Mouse (Mus musculus): ENCODE results near the gene Epn2.
A peak's percentile ranks its signal among the peaks of the same experiment; 100 is the strongest.

Gene Epn2

DNA sequence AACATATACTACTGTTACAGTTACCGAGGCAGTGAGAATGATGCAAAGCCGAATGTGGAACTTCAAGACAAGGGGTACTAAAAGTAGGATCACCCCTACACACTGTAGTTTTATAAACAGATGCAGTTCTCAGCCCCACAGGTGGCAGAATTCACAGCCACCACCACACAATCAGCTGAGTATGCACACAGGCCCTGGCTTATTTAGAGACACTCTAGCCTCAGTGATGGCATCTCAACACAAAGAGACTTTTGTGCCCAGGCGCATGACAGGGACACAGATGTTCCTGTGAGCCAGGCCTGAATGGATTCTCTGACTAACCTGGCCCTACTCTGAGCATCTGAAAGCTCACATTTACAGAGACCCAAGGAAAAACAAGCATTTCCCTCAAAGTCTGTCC is 42.1 kb downstream of the Epn2 start:
- no peak for DNase-seq (ENCODE audit: low read depth)

DNA sequence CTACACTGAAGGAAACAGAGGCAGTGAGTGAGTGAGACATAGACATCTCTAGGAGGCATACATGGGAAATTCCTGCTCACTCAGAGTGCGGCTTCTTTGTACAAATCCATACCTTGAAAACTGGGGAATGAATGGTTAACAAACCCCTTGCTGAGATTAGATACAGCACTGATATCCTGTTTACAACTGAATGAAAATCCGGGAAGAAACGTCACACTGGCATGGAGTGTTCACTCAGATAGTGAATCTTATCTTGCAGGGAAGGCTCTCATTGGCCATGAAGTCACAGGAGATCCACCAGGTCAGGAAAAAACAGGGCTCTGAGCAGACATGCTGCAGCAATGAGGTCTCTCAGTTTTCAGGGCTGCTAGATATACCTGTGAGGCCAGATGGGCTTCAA is 42.5 kb downstream of the Epn2 start:
- no peak for DNase-seq (ENCODE audit: low read depth)

DNA sequence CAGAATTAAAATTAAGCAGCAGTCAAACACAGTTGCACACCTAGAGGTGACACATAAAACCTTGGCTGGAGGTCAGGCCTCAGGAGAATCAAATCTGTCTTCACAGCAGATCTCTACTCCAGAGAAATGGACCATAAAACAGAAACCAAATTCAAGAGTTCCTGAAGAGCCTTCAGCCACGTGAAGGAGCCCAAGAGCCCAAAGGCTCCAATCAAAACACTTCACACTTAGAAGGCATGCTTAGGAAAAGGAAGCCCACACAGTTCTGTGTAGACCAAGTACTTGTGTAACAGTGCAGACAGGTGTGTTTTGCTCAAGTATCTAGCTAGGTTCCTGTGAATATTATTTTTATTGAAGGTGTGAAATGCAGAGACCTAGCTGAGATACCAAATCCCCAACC is 44.0 kb downstream of the Epn2 start:
- DNase-seq (ENCODE audit: low read depth): no peak

DNA sequence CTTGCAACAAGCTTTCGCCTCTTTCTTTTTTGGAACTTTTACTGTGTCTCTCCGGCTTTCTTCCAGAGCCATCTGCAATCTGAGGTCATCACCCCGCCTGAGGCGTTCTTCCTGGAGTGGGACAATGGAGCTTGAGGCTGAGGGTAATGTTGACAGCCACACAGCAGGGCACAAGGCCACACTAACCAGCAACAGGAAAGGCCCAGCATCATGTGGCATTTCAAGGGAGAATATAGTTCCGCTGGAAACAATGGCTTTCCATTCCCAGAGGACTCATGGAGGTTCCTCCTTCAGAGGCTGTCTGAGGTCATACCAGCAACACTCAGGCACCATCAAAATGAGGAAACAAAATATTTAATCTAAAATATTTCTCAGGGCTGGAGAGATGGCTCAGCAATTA is 45.9 kb downstream of the Epn2 start:
- DNase-seq (ENCODE audit: low read depth): no peak

DNA sequence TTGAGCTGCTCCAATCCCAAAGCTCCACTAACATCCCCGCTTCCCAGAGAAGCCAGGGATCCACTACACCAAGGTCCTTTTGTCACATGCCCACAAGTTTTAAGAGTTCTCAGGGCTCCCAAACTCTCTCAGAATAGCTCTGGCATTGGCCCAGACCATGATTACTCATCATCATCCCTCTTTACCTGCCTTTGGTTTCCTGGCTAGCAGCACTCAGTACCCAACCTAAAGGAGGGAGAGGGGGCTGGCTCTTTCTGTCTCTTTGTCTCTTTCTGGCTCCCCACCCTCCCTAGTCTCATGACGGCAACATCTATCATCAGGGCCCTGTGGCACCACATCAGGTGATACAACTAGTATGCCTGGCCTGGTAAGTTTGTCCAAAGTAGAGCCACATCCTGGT is 46.7 kb downstream of the Epn2 start:
- no peak for DNase-seq (ENCODE audit: low read depth)

DNA sequence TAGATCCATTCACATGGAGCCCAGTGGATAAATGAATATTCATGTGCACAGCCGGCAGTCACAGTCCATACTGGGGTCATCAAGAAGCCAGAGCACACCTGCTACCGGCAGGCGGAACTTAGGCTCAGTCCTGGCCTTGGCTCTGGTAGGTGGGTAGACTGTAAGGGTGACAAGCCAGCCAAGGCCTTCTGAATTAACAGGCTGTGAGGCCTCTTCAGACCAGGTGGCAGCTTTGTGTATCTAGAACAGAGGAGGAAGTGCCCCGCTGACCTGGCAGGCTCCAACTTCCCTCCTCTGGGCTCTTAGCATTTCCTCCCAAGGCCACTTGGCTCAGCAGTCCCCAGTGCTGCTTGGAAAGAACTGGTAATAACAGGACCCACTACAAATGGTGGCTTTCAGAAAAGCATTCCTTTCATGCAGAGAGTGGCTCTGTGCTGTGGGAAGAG is 50.2 kb downstream of the Epn2 start:
- DNase-seq (ENCODE audit: low read depth): peak; percentile 19

DNA sequence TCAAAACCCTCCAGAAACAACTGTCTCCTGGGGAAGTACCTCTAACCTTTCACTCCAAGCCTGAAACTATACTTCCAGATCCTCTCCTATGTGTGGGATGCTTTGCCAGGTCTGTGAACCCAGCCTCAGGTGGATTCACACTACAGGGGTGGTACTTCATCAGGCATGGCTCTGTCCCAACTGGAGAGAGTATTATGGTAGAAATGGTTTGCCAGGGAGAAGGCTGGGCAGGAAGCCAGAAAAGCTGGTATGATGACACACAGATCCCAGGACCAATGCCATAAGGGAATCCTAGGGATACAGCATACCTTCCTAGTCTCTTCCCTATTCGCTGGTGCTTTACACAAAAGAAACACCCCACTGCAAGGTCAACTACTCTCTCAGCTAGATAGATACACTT is 52.6 kb downstream of the Epn2 start:
- no peak for DNase-seq (ENCODE audit: low read depth)

DNA sequence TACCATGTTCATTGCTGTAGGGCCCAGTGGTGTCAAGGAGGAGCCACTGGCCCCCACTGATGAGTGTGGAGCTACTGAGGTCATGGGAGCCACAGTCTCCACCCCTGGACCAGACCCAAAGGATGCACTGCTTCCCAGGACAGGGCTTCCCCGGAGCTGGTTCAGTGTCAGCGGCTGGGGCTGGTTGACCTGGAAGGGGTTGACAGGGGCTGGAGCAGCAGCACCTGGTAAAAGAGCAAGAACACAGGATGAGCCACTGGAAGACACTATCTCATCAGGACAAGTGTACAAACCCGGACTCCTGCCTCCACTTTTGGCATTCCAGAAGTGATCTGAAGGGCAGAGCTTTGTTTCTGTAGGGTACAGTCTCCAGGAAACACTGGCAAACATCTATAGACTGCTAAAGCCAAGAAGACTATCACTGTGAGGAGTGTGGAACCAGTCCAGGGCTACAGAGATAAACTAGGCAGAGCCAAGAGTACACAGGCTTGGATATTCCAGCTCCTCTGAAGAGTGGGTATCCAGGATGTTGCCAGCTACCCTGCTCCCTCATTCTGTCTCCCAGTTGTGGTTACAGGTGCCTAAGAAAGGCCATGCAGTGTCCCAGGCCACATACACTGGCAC is 59.9 kb downstream of the Epn2 start:
- DNase-seq (ENCODE audit: low read depth): no peak

DNA sequence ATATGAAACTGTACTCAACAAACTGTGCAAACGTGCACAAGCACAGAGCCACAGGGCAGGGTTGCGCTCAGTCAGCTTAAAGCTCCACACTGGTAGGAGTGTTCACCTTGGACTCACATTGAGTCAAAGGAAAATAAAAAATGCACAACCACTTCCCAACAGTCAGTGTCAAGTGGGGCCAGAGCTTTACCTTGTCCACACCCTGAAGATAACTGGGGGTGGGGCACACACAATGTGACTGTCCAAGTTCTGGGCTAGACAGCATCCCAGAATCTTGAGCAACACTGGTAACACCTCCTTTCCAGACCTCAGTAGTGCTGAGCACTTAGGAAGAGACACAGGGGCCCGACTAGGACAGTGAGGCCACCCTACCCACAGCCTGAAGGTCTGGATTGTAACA is 60.6 kb downstream of the Epn2 start:
- no peak for DNase-seq (ENCODE audit: low read depth)

DNA sequence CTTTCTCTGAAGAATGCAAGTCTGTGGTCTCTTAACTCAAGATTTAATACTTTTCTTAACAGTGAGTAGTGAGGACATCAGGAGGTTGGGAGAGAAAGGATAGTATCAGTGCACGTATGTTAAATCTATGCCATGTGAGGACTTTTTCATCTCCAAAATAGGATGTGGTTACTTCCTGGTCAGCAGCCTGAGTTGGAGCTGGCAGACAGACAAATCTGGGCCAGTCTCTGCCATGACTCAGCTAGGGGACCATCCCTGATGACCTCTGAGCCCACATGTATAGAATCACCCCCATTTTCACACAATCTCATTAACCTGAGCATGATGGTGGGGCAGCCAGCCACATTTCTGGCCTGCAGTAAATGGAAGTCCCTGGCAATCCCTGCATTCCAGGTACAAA is 61.5 kb downstream of the Epn2 start:
- DNase-seq (ENCODE audit: low read depth): peak; percentile 34

DNA sequence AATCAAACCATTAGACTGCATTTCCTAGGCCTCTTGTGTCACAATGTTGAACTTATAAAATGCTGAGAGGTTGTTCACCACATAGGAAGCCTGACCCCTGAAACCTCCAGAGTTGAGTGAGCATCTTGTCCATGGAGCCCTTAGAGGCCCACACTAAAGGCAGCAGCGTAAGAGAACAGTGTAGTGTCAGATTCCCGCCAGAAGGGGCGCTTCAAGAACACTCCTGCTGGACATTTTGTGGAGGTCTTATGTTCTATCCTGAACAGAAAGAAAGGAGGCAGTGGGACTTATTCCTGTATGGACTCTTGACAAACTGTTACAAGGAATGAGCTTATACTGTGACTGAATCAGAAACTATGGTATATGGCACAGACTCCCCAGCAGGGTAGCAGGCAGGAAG is 64.5 kb downstream of the Epn2 start:
- peak; percentile 7 for DNase-seq (ENCODE audit: low read depth)

DNA sequence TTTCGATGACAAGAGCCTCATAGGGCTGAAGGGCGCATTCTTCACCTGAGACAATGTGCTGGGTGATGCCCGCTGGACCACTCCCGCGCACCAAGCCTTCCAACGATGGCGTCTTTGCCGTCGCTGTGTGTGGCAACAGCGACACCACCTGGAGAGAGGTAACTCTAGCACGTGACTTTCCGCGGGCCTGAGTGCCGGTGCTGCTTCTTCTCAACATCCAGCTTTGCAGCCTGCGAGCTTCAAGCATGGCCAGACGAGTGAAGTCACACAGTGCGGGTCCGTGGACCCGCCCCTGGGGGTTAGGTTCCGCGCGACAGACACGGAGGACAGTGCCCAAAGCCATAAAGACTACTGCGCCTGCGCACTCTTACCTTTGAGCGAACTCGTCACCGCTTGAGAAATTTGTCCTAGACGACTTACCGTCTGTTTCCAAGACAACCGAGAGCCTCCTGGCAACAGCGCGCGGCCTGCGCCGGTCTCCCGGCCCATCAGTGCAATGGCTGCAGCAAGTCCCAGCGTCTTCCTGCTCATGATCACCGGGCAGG is 74.7 kb downstream of the Epn2 start, which contains the start of gene B9d1:
B9d1 (plus strand) TSS at position 432 of the 545 bp plus-strand sequence.
- no peak for DNase-seq (ENCODE audit: low read depth)

DNA sequence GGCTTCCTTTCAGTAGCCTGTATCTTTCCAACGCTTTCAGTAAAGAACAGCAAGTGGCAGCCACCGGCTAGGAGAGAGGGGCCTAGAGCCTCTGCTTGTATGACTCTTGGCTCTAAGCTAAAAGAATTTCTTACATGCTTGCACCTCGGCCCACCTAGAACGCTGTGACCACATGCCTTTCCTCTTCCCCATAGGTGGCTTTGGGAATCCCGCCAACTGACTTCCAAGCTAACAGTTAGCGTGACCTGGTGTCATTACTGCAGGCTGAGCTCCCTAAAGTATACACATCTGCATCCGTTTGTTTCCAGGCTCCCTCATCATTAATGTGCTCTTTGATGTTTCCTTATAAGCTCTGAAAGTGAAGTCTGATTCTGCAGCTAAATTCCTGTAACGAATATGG is 75.6 kb downstream of the Epn2 start:
- DNase-seq (ENCODE audit: low read depth): no peak

DNA sequence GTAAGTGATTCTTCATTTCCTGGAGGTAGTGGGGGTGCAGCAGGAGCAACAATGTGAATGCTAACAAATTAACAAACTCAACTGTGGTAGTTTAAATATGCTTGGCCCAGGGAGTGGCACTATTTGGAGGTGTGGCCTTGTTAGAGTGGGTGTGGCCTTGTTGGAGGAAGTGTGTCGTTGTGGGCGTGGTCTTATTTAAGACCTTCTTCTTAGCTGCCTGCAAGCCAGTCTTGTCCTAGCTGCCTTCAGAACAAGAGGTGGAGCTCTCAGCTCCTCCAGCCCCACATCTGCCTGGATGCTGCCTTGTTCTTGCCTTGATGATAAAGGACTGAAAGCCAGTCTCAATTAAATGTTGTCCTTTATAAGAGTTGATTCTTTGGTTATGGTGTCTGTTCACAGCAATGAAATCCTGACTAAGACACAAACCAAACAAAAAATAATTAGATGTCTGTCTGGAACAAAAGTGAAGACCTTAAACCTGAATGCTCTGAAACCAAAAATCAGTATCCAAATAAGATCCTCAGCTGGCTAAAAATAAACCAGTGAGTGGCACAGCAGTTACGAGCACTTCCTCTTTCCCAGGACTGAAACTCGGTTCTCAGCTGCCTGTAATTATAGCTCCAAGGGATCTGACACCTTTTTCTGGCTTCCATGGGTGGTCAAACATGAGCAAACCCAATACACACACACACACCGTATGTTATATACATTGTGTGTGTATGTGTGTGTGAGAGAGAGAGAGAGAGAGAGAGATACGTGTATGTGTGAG is 80.6 kb downstream of the Epn2 start:
- DNase-seq (ENCODE audit: low read depth): peak; percentile 36

DNA sequence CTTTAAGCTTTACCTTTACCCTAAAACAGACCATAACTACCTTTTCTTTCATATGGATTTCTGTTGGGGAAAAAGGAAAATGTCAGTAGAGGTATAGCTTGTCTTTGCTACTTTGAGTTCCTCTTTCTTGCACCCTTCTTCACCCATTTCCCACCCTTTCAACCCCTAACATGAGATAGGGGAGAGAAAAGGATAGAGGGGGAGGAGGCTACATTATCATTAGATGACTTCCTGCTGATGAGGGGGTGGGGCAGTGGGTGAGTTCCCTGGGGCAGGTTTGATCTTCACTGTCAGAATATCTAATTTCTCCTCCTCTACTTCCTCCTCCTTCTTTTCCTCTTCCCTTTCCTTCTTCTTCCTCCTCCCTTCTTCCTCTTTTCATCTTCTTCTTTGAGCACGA is 82.0 kb downstream of the Epn2 start:
- no peak for DNase-seq (ENCODE audit: low read depth)

DNA sequence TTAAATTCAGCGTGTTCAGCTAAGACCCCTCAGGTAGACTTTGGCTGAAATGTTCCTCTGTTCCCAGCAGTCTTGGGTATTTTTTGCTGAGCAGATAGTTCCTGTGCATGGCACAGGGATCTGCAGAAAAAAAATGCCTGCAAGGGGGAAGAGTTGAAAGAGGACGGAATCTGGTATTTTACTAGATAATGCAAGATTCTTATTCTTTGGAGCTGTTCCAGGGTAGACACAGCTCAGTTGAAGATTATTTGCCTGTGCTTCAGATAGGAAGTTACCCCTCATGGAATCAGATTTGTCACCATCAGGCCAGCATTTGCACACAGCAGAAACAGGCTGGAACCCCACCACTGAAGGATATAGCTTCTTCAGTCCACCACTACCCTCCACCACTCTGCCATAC is 84.0 kb downstream of the Epn2 start:
- DNase-seq (ENCODE audit: low read depth): no peak

DNA sequence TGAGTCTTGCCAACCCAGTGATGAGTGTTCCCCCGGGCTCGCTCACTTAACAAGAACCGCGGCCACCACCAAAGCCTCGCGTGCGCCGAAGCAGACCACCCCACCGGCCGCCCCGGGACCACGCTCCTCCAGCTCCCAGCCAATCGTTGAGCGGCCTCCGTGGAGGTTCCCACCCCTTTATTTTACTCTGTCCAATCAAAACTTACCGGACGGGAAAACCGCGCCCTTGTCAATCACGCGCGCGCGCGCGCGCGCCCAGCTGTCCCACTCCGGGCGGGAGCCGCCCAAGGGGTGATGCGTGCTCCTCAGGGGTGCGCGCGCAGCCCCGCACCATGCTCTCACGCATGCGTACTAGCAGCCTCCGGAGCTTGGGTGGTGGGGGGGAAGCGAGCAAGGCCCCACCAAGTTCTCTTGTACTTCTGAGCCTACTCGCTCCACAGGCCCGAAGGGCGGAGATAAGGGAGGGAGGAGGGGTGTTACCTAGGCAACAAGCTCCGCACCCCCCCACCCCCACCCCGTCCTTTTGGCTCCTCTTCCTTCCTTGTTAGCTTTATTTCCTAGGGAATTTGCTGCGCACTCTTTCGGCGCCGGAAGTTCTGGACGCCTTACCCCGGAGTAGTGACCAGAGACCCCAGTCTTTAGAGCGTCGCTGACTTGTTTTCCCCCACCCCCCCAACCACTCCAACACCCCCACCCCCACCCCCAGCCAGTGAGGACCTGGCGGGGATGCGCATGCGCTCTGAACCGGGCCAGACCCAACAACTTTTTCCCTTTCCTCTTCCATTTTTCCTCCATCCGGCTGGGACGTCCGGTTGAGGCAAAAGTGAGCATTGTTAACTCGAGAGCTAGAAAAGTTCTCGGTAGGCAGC is 85.1 kb downstream of the Epn2 start, which contains the start of gene Mapk7:
Mapk7 (minus strand) TSS at position 278 of the 869 bp plus-strand sequence.
- no peak for DNase-seq (ENCODE audit: low read depth)

DNA sequence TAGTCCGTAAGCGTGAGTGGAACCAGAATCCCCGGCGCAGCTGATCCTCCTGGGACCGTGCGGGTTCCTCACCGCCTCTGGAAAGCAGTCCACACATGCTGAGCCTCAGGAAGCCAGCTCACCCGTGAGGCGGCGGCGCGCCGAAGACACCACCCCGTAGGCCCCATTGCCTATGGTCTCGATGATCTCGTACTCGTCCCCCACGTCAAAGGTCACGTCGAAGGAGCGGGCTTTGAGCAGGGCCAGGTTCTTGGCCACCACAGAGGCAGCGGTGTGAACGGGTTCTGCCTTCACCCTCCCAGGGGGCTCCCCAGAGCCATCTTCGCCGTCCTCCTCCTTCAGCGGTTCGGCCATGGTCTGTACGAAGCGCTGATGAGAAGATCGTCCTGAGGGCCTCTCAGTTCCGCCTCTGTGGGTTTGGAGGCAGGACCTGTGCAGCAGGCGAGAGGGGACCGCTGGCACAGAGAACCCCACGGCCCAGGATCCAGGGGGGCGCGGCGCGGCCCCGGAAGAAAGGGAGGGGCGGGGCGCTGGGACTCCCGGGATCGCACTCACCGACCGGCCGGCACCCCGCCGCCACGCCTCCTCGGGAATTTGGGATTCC is 85.9 kb downstream of the Epn2 start:
- DNase-seq (ENCODE audit: low read depth): no peak

DNA sequence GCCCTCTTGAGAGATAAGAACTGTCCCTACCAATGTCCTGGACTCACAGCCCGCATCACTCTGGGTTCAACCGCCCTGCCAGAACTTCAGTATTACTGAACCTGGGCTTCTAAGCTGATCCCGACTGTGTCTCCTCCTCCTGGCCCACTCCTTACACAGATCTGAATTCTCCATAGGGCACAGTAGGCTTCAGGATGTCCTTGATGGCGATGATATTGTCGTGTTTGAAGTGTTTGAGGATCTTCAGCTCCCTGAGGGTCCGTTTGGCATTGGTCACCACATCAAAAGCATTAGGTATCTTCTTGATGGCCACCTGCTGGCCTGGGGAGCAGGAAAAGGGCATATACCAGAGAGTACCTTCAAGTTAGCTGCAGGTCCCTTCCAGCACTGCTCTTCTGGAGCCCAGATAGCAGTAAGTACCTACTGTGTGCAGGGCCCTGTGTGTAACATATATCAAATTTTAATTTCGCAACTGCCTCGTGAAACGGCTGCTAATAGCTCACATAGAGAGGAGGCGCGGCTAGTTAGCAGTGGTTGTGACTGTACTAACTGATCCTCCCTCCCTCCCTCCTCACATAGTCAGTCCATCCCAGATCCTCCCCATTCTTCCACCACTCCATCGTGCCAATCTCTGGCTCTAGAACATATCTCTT is 86.6 kb downstream of the Epn2 start:
- DNase-seq (ENCODE audit: low read depth): no peak

DNA sequence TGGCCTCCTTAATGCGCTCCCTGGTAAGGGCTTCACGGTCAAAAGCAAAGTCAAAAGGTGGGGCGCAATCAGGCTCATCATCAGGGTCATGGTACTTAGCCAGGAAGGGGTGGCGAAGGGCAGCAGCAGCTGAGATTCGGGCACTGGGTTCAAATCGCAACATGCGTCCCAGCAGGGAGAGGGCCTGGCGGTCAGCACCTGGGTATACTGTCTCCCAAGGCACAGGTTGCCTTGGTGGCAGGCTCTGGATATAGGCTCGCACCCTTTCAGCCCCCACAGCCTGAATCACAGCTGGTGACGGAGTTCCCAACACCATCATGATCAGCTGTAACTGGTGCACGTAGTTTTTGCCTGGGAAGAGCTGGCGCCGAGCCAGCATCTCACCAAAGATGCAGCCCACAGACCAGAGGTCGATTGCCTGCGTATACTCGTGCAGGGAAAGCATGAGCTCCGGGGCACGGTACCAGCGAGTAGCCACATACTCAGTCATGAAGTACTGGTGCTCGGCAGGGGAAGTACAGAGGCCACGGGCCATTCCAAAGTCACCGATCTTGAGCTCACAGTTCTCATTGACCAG is 88.5 kb downstream of the Epn2 start:
- DNase-seq (ENCODE audit: low read depth): no peak

DNA sequence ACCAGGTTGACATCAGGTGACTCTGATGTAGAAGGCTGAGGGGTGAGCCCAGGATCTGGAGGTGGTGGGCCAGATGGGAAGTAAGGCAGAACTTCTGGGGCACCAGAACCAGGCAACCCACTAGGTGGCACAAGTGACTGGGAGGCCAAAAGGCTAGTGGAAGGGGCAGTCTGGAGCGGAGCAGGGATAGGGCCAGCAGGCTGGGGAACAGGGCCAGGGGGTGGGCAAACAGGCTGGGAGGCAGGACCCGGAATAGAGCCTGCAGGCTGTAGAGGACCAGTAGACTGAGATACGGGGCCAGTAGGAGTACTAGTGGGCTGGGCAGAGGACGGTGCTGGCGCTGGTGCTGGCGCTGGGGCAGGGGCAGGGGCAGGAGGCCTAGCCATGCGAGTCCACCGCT is 89.6 kb downstream of the Epn2 start:
- no peak for DNase-seq (ENCODE audit: low read depth)
